In genomic region chr11:30292221-30293160, GRCm38 (mm10) we compare ENCODE assay signal across 17 mouse cellular contexts. TPM values are rescaled to one million over a fixed set of nuclear protein-coding genes. Genes with fewer than 3 reads are reported as not detected.
A peak's percentile ranks its signal among the peaks of the same experiment; 100 is the strongest.
DNase-seq lines count a peak whose midpoint lies in the region; ATAC-seq and TF ChIP-seq lines count a peak whose summit lies in the region.
"Had no signal": no experiment of that assay in that cellular context is flagged by ENCODE, and none has a peak within 500 bp of the region (broad histone marks: within the 10 kb centered on the region; RNA-seq: fewer than 3 reads in every experiment).

No protein-coding gene starts in this region.

- no peaks in the 10 kb centered on the region for H3K9me3 ChIP-seq in embryonic facial prominence, embryonic 14.5 days (ENCODE audit: control insufficient read depth, low read length)
- H3K9me3 ChIP-seq in embryonic facial prominence, embryonic 10.5 days: no peaks in the 10 kb centered on the region
- no peaks in the 10 kb centered on the region for H3K9me3 ChIP-seq in heart, embryonic 15.5 days (replicated peaks)
- H3K9me3 ChIP-seq in forebrain, embryonic 16.5 days (ENCODE audit: control insufficient read depth, low read length): no peaks in the 10 kb centered on the region
- H3K9me3 ChIP-seq: hindbrain, embryonic 10.5 days; liver, embryonic 13.5 days; megakaryocyte, embryonic 14.5 days had no signal

- H3K27ac ChIP-seq in embryonic facial prominence, embryonic 14.5 days (replicated peaks; ENCODE audit: low read depth, low read length): peak overlapping the region; percentile 22; the same call in 1 of the 2 replicates
- no peak overlapping the region for H3K27ac ChIP-seq in embryonic facial prominence, embryonic 10.5 days (replicated peaks)
- H3K27ac ChIP-seq in left cerebral cortex, adult 2 months: peak overlapping the region; percentile 71; the same call in 1 of the 2 replicates
- H3K27ac ChIP-seq in heart, embryonic 15.5 days: peak overlapping the region; percentile 77
- no peak overlapping the region for H3K27ac ChIP-seq in forebrain, embryonic 16.5 days (ENCODE audit: low read length)
- H3K27ac ChIP-seq: hindbrain, embryonic 10.5 days; liver, embryonic 13.5 days had no signal

- H3K4me3 ChIP-seq in embryonic facial prominence, embryonic 14.5 days (ENCODE audit: low read depth, low read length): no peak overlapping the region
- H3K4me3 ChIP-seq in embryonic facial prominence, embryonic 10.5 days: no peak overlapping the region
- no peak overlapping the region for H3K4me3 ChIP-seq in left cerebral cortex, adult 2 months
- H3K4me3 ChIP-seq in heart, embryonic 15.5 days: no peak overlapping the region
- H3K4me3 ChIP-seq in forebrain, embryonic 16.5 days (replicated peaks; ENCODE audit: low read length): no peak overlapping the region
- H3K4me3 ChIP-seq: hindbrain, embryonic 10.5 days; liver, embryonic 13.5 days; megakaryocyte, embryonic 14.5 days had no signal

- H3K4me1 ChIP-seq in embryonic facial prominence, embryonic 14.5 days (ENCODE audit: control insufficient read depth, insufficient read depth, low read length): peaks cover 12% of the 10 kb centered on the region
- H3K4me1 ChIP-seq in embryonic facial prominence, embryonic 10.5 days: peaks cover 3% of the 10 kb centered on the region; the same call in 1 of the 2 replicates
- peaks cover 35% of the 10 kb centered on the region for H3K4me1 ChIP-seq in heart, embryonic 15.5 days (replicated peaks)
- H3K4me1 ChIP-seq in forebrain, embryonic 16.5 days (replicated peaks; ENCODE audit: control insufficient read depth, insufficient read depth, low read length): no peaks in the 10 kb centered on the region
- H3K4me1 ChIP-seq: hindbrain, embryonic 10.5 days had no signal

- DNase-seq in embryonic facial prominence, embryonic 14.5 days (ENCODE audit: low spot score): no peak
- no peak for DNase-seq in embryonic facial prominence, embryonic 10.5 days (ENCODE audit: low spot score)
- DNase-seq in left cerebral cortex, adult 2 months (ENCODE audit: extremely low spot score in 1 of 2, low spot score in 2 of 2): no peak
- DNase-seq in left cerebral cortex, postnatal 4 days: no peak
- DNase-seq in Muller cell, postnatal 12 days (ENCODE audit: inconsistent ontology term): peak; percentile 69
- DNase-seq in left cerebral cortex, adult 8-10 months (ENCODE audit: low spot score in 2 of 2): no peak
- DNase-seq: adrenal gland, postnatal 25 days; gastrocnemius, postnatal 10 days; liver, embryonic 13.5 days; retina, postnatal 1 day; spleen, adult 18-20 months; thymus, postnatal 4 days had no signal

- 90% methylated on average over 3 of the region's 3 CpGs for WGBS in embryonic facial prominence, embryonic 14.5 days
- WGBS in embryonic facial prominence, embryonic 10.5 days: 95% methylated on average over 3 of the region's 3 CpGs
- WGBS in heart, embryonic 15.5 days: 66% methylated on average over 3 of the region's 3 CpGs
- 93% methylated on average over 3 of the region's 3 CpGs for WGBS in forebrain, embryonic 16.5 days

- H3K36me3 ChIP-seq in embryonic facial prominence, embryonic 14.5 days (ENCODE audit: control insufficient read depth, insufficient read depth, low read length): no peaks in the 10 kb centered on the region
- H3K36me3 ChIP-seq in embryonic facial prominence, embryonic 10.5 days (replicated peaks): no peaks in the 10 kb centered on the region
- H3K36me3 ChIP-seq in heart, embryonic 15.5 days: no peaks in the 10 kb centered on the region
- no peaks in the 10 kb centered on the region for H3K36me3 ChIP-seq in forebrain, embryonic 16.5 days (ENCODE audit: control insufficient read depth, insufficient read depth)
- H3K36me3 ChIP-seq: hindbrain, embryonic 10.5 days; liver, embryonic 13.5 days had no signal

- H3K4me2 ChIP-seq in embryonic facial prominence, embryonic 14.5 days (ENCODE audit: low read depth, low read length): no peak overlapping the region
- H3K4me2 ChIP-seq in heart, embryonic 15.5 days: no peak overlapping the region
- no peak overlapping the region for H3K4me2 ChIP-seq in forebrain, embryonic 16.5 days (ENCODE audit: low read length)
- H3K4me2 ChIP-seq: liver, embryonic 13.5 days had no signal

- no peaks in the 10 kb centered on the region for H3K27me3 ChIP-seq in embryonic facial prominence, embryonic 14.5 days (replicated peaks; ENCODE audit: control insufficient read depth, insufficient read depth, low read length)
- no peaks in the 10 kb centered on the region for H3K27me3 ChIP-seq in embryonic facial prominence, embryonic 10.5 days (replicated peaks; ENCODE audit: low read depth, poor library complexity, severe bottlenecking)
- H3K27me3 ChIP-seq in heart, embryonic 15.5 days: no peaks in the 10 kb centered on the region
- H3K27me3 ChIP-seq in forebrain, embryonic 16.5 days (replicated peaks; ENCODE audit: control insufficient read depth, insufficient read depth, low read length): no peaks in the 10 kb centered on the region
- H3K27me3 ChIP-seq: liver, embryonic 13.5 days; megakaryocyte, embryonic 14.5 days had no signal

- intact Hi-C loops in left cerebral cortex, adult 2 months (cut with DNase I): loop anchor here (10.0 kb wide), 1 partner anchor 248 kb away; no protein-coding TSS in a partner anchor
- intact Hi-C loops in left cerebral cortex, postnatal 4 days (cut with DNase I): no loop called here

- H3K9ac ChIP-seq in embryonic facial prominence, embryonic 14.5 days (ENCODE audit: low read depth, low read length): no peak overlapping the region
- no peak overlapping the region for H3K9ac ChIP-seq in heart, embryonic 15.5 days
- H3K9ac ChIP-seq in forebrain, embryonic 16.5 days (replicated peaks; ENCODE audit: low read depth, low read length): no peak overlapping the region
- H3K9ac ChIP-seq: liver, embryonic 13.5 days had no signal

- no peak for ATAC-seq in embryonic facial prominence, embryonic 14.5 days (ENCODE audit: low read depth)
- ATAC-seq in heart, embryonic 15.5 days (replicated peaks; ENCODE audit: insufficient number of reproducible peaks, insufficient read depth, low FRiP score, low read depth): 0 out of 2 replicates have a peak, but pooled peaks have one; percentile 39
- no peak for ATAC-seq in forebrain, embryonic 16.5 days
- ATAC-seq: forebrain, embryonic 14.5 days had no signal

- no peak for TF ChIP-seq CTCF in left cerebral cortex, adult 2 months (IDR thresholded peaks at IDR 0.05)

RNA-seq across cellular contexts. Expression of gene Sptbn1, which starts 24.5 kb away (rescaled TPM):
- polyA plus RNA-seq in embryonic facial prominence, embryonic 14.5 days (2014; fragmentation: Nextera tagmentation; extraction: Ambion mirVana): 136 and 139 TPM in 2 replicates
- polyA plus RNA-seq in embryonic facial prominence, embryonic 10.5 days (2016; fragmentation: Nextera tagmentation; extraction: Ambion mirVana): 64.7 and 66.6 TPM in 2 replicates
- total RNA-seq in left cerebral cortex, adult 2 months (2021): 100 to 1,000 TPM; 601 to 602 TPM
- total RNA-seq in left cerebral cortex, postnatal 4 days (2021): 100 to 1,000 TPM; 589 to 608 TPM
- 159 and 163 TPM in 2 replicates for polyA plus RNA-seq in heart, embryonic 15.5 days (2015; fragmentation: Nextera tagmentation; extraction: Ambion mirVana)
- polyA plus RNA-seq in forebrain, embryonic 16.5 days (2015; fragmentation: Nextera tagmentation; extraction: Ambion mirVana): 149 and 159 TPM in 2 replicates
- total RNA-seq in left cerebral cortex, adult 8-10 months (2022): 100 to 1,000 TPM; 544 to 579 (median 556) TPM

Comparison
In these comparisons a context has a peak if more than half of its experiments do, and no peak if none do; other contexts are left out.
1. H3K27ac ChIP-seq: peak in embryonic facial prominence, embryonic 14.5 days (single experiment), left cerebral cortex, adult 2 months (single experiment) and heart, embryonic 15.5 days (single experiment); none in embryonic facial prominence, embryonic 10.5 days (single experiment) and forebrain, embryonic 16.5 days (single experiment).